Mouse (Mus musculus) lung, postnatal 0 days (tissue): ENCODE measurements around the gene Neurl2. TPM values are rescaled to one million over a fixed set of nuclear protein-coding genes. Genes with fewer than 3 reads are reported as not detected.
A peak's percentile ranks its signal among the peaks of the same experiment; 100 is the strongest.

Source experiments
- ATAC-seq: fragments of 200-750 bp; cut with Nextera tagmentation; 2 replicates; pipeline ENCODE4 v1.8.0; 2017; ENCODE audit warnings: moderate library complexity
- DNase-seq: peaks from one replicate; pipeline ENCODE4 v3.0.0-alpha.2; 2016; ENCODE audit warnings: low spot score
- H3K27ac ChIP-seq: fragments of 300-500 bp; sonication (generic); 2 replicates; pipeline ENCODE4 v1.5.1; 2014; ENCODE audit warnings: antibody characterized with exemption, mild to moderate bottlenecking, low read length, mixed read lengths
- H3K27me3 ChIP-seq: fragments of 300-500 bp; sonication (generic); replicated peaks from 2 replicates; pipeline ENCODE4 v1.6.1; 2014; ENCODE audit warnings: low read length, mixed read lengths; ENCODE audit not compliant: insufficient read depth
- H3K36me3 ChIP-seq: fragments of 300-500 bp; sonication (generic); 2 replicates; pipeline ENCODE4 v1.6.1; 2014; ENCODE audit warnings: low read length, mixed read lengths; ENCODE audit not compliant: insufficient read depth
- H3K4me1 ChIP-seq: fragments of 300-500 bp; sonication (generic); 2 replicates; pipeline ENCODE4 v1.6.1; 2014; ENCODE audit warnings: antibody characterized with exemption, low read depth, low read length, mixed read lengths; ENCODE audit not compliant: insufficient read depth
- H3K4me2 ChIP-seq: fragments of 300-500 bp; sonication (generic); replicated peaks from 2 replicates; pipeline ENCODE4 v1.6.1; 2014; ENCODE audit warnings: low read depth, mild to moderate bottlenecking, low read length, moderate library complexity, mixed read lengths
- H3K4me3 ChIP-seq: fragments of 300-500 bp; sonication (generic); 2 replicates; pipeline ENCODE4 v1.5.1; 2014; ENCODE audit warnings: low read depth, low read length
- H3K9ac ChIP-seq: fragments of 300-500 bp; sonication (generic); replicated peaks from 2 replicates; pipeline ENCODE4 v1.6.1; 2014; ENCODE audit warnings: low read depth, mild to moderate bottlenecking
- H3K9me3 ChIP-seq: fragments of 300-500 bp; sonication (generic); 2 replicates; pipeline ENCODE4 v1.6.1; 2016; ENCODE audit warnings: low read length, mixed read lengths
- CTCF ChIP-seq: IDR thresholded peaks from 2 replicates; pipeline ENCODE4 v1.5.1; 2016; ENCODE audit warnings: antibody characterized with exemption, mild to moderate bottlenecking
- EP300 ChIP-seq: IDR thresholded peaks from 2 replicates; pipeline ENCODE4 v1.6.1; 2016; ENCODE audit warnings: antibody characterized with exemption, mild to moderate bottlenecking, control low read depth
- WGBS: fragments of 180-500 bp; shearing (Covaris S2); extraction: QIAGEN DNeasy Blood & Tissue Kit; methylation state at CpG from one replicate; pipeline ENCODE4 v1.1.7; 2014; 5-methylcytosine and 5-hydroxymethylcytosine counted together
- polyA plus RNA-seq: library from polyadenylated mRNA; unstranded; fragments of >200 nt; fragmentation: Nextera tagmentation; extraction: Ambion mirVana; gene quantifications from 2 replicates; pipeline ENCODE4 v1.2.1, GENCODE M21; 2015

Neurl2 gene
- polyA plus RNA-seq, 1 experiment from 2014 or later, result 5.4 TPM

- no peak overlapping the region for H3K27ac ChIP-seq
- ATAC-seq (no peak), DNase-seq (no peak)
- WGBS, result 96% methylated on average over 1 of the region's 1 CpGs
- no peaks in the 10 kb centered on the region for H3K27me3 ChIP-seq
- H3K4me1 ChIP-seq, result peaks cover 2% of the 10 kb centered on the region
- H3K4me3 ChIP-seq, result no peak overlapping the region
- no peak for TF ChIP-seq EP300
- H3K36me3 ChIP-seq, result peaks cover 12% of the 10 kb centered on the region
- no peaks in the 10 kb centered on the region for H3K9me3 ChIP-seq
- H3K4me2 ChIP-seq, result no peak overlapping the region
- no peak overlapping the region for H3K9ac ChIP-seq
Measured at GRCm38 (mm10) chr2:164829090-164829489, 4.2 kb downstream of the Neurl2 start.

- no peaks in the 10 kb centered on the region for H3K27me3 ChIP-seq
- no peaks in the 10 kb centered on the region; the same call in 1 of the 2 replicates for H3K4me1 ChIP-seq
- no peak within 1 kb of the TSS for H3K4me2 ChIP-seq
- no peak within 1 kb of the TSS for H3K9ac ChIP-seq
- H3K4me3 ChIP-seq, result no peak within 1 kb of the TSS
- ATAC-seq (no peak), DNase-seq (no peak)
- H3K27ac ChIP-seq, result no peak within 1 kb of the TSS
- H3K36me3 ChIP-seq, result peaks cover 12% of the 10 kb centered on the region
- WGBS, result 86% methylated on average over 6 of the region's 6 CpGs
- no peak for TF ChIP-seq EP300
- TF ChIP-seq CTCF, result no peak
- H3K9me3 ChIP-seq, result no peaks in the 10 kb centered on the region
Measured at GRCm38 (mm10) chr2:164828437-164828836, 4.8 kb downstream of the Neurl2 start, which contains the start of gene Spata25. TSS of gene Spata25 (minus strand) at chr2:164828537.

- Histone ChIP-seq H3K27me3 (no peaks in the 10 kb centered on the region), H3K27ac (no peak overlapping the region), H3K4me3 (no peak overlapping the region), H3K9me3 (no peaks in the 10 kb centered on the region), H3K9ac (no peak overlapping the region), H3K4me1 (no peaks in the 10 kb centered on the region; the same call in 1 of the 2 replicates), H3K4me2 (no peak overlapping the region), H3K36me3 (peaks cover 12% of the 10 kb centered on the region)
- 90% methylated on average over 15 of the region's 16 CpGs for WGBS
- TF ChIP-seq CTCF (no peak), EP300 (no peak)
- DNase-seq (no peak), ATAC-seq (no peak)
Measured at GRCm38 (mm10) chr2:164827146-164827850, 6.0 kb downstream of the Neurl2 start.

GRCm38 (mm10) chr2:164825521-164825920 is 7.7 kb downstream of the Neurl2 start:
- Histone ChIP-seq H3K36me3 (peaks cover 12% of the 10 kb centered on the region), H3K27ac (no peak overlapping the region), H3K4me1 (no peaks in the 10 kb centered on the region), H3K27me3 (no peaks in the 10 kb centered on the region), H3K9me3 (no peaks in the 10 kb centered on the region), H3K4me2 (no peak overlapping the region), H3K4me3 (no peak overlapping the region), H3K9ac (no peak overlapping the region)
- ATAC-seq, result no peak
- no peak for TF ChIP-seq CTCF
- TF ChIP-seq EP300, result no peak
- no peak for DNase-seq
- WGBS, result 95% methylated on average over 17 of the region's 17 CpGs

GRCm38 (mm10) chr2:164823969-164824368 is 9.3 kb downstream of the Neurl2 start:
- Histone ChIP-seq H3K36me3 (peaks cover 12% of the 10 kb centered on the region), H3K27ac (no peak overlapping the region), H3K9ac (no peak overlapping the region), H3K4me1 (no peaks in the 10 kb centered on the region), H3K4me2 (no peak overlapping the region), H3K4me3 (no peak overlapping the region), H3K27me3 (no peaks in the 10 kb centered on the region), H3K9me3 (no peaks in the 10 kb centered on the region)
- 93% methylated on average over 4 of the region's 4 CpGs for WGBS
- ATAC-seq (no peak), DNase-seq (no peak)
- TF ChIP-seq CTCF (no peak), EP300 (no peak)

GRCm38 (mm10) chr2:164823181-164823585 is 10.1 kb downstream of the Neurl2 start:
- Histone ChIP-seq H3K4me2 (peak overlapping the region; percentile 84), H3K27ac (peak overlapping the region; percentile 78), H3K4me1 (no peaks in the 10 kb centered on the region), H3K4me3 (peak overlapping the region; percentile 74), H3K27me3 (no peaks in the 10 kb centered on the region), H3K9ac (peak overlapping the region; percentile 64), H3K9me3 (no peaks in the 10 kb centered on the region), H3K36me3 (peaks cover 12% of the 10 kb centered on the region)
- ATAC-seq (peak; percentile 72), DNase-seq (peak; percentile 71)
- WGBS, result 2% methylated on average over 10 of the region's 10 CpGs
- TF ChIP-seq CTCF, result peak; percentile 54
- TF ChIP-seq EP300, result peak; percentile 12; the same call in 1 of the 2 replicates
